Mouse (Mus musculus) lung, embryonic 15.5 days (tissue): ENCODE results near the gene Ccdc57. TPM values are rescaled to one million over a fixed set of nuclear protein-coding genes. Genes with fewer than 3 reads are reported as not detected.

ENCODE experiments used
- ATAC-seq: fragments of 200-750 bp; cut with Nextera tagmentation; 2 replicates; pipeline ENCODE4 v1.8.0; 2017; ENCODE audit warnings: moderate number of reproducible peaks, borderline replicate concordance; ENCODE audit not compliant: low FRiP score, low TSS enrichment; ENCODE audit errors: extremely low read depth
- H3K27ac ChIP-seq: fragments of 300-500 bp; sonication (generic); 2 replicates; pipeline ENCODE4 v1.5.1; 2015; ENCODE audit warnings: moderate library complexity, mild to moderate bottlenecking, inconsistent platforms
- H3K27me3 ChIP-seq: fragments of 300-500 bp; sonication (generic); 2 replicates; pipeline ENCODE4 v1.6.1; 2015; ENCODE audit warnings: inconsistent platforms
- H3K36me3 ChIP-seq: fragments of 300-500 bp; sonication (generic); 2 replicates; pipeline ENCODE4 v1.6.1; 2015; ENCODE audit warnings: inconsistent platforms
- H3K4me1 ChIP-seq: fragments of 300-500 bp; sonication (generic); 2 replicates; pipeline ENCODE4 v1.6.1; 2015; ENCODE audit warnings: inconsistent platforms
- H3K4me2 ChIP-seq: fragments of 300-500 bp; sonication (generic); 2 replicates; pipeline ENCODE4 v1.6.1; 2015; ENCODE audit warnings: inconsistent platforms, mild to moderate bottlenecking, moderate library complexity
- H3K4me3 ChIP-seq: fragments of 300-500 bp; sonication (generic); 2 replicates; pipeline ENCODE4 v1.5.1; 2015; ENCODE audit warnings: mild to moderate bottlenecking, inconsistent platforms
- H3K9ac ChIP-seq: fragments of 300-500 bp; sonication (generic); 2 replicates; pipeline ENCODE4 v1.6.1; 2015; ENCODE audit warnings: inconsistent platforms
- H3K9me3 ChIP-seq: fragments of 300-500 bp; sonication (generic); 2 replicates; pipeline ENCODE4 v1.6.1; 2016; ENCODE audit warnings: inconsistent platforms
- WGBS: fragments of 180-500 bp; shearing (Covaris S2); methylation state at CpG from one replicate; pipeline ENCODE4 v1.1.7; 2015; 5-methylcytosine and 5-hydroxymethylcytosine counted together
- polyA plus RNA-seq: library from polyadenylated mRNA; unstranded; fragments of >200 nt; fragmentation: Nextera tagmentation; extraction: Ambion mirVana; gene quantifications from 2 replicates; pipeline ENCODE4 v1.2.1, GENCODE M21; 2015

Ccdc57 gene
- polyA plus RNA-seq, 1 experiment from 2014 or later = 6.6 TPM

DNA sequence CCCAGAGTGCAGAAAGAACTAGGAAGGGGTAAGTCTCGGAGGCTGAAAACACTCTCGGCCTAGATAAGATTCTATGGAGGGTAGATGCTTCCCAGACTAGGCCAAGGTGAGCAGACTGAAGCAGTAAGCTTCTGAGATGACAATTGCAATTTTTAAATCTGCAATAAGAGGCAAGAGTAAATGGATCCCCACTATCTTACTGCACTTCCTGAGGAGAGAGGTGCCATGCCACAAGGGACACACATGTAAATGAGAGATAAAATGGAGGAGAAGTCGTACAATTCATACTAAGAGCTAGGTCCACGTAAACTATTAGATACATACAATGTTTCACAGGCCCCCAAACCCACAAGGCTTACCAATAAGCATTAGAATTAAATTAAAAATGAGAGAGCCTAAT lies 4.2 kb downstream of the Ccdc57 start:
- H3K4me1 ChIP-seq = peaks cover 17% of the 10 kb centered on the region
- no peak overlapping the region for H3K9ac ChIP-seq
- 81% methylated on average over 4 of the region's 4 CpGs for WGBS
- H3K27ac ChIP-seq = no peak overlapping the region
- H3K9me3 ChIP-seq = no peaks in the 10 kb centered on the region
- H3K36me3 ChIP-seq = no peaks in the 10 kb centered on the region
- no peak overlapping the region for H3K4me3 ChIP-seq
- H3K27me3 ChIP-seq = no peaks in the 10 kb centered on the region
- H3K4me2 ChIP-seq = no peak overlapping the region
- ATAC-seq = no peak

DNA sequence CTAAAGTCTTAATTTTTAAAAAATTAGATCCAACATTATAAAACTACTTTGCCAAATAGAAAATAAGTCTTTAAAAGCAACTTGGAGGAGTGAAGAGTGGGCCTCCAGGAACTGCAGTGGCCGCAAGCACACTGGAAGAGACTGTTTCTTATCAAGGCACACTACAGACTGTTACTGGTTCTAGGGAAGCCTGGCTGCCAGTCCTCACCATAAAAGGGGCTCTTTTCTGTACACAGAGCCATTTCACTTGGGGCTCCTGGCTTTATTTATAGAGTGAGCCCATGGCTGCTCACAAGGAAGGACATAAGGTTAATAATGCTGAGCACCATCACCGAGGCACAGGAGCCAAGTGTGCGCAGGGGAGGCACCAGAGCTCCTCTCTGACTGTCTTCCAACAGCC lies 10.1 kb downstream of the Ccdc57 start:
- H3K36me3 ChIP-seq = peaks cover 33% of the 10 kb centered on the region
- WGBS = 91% methylated on average over 3 of the region's 3 CpGs

DNA sequence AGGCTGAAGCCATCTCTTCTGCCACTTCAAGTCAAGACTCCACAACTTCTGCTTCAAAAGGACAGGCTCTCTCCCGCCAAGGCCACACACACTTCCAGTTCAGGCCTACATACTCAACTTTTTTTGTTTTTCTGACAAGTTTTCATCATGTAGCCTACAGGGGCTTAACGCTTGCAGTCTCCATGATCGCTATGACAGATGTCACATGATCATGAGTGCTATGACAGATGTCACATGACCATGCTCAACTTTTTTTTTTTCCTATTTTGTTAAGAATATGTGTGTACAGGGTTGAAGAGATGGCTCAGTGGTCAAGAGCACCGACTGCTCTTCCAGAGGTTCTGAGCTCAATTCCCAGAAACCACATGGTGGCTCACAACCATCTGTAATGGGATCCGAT lies 14.9 kb downstream of the Ccdc57 start:
- 96% methylated on average over 5 of the region's 5 CpGs for WGBS
- no peak for ATAC-seq
- Histone ChIP-seq H3K36me3 (peaks cover 33% of the 10 kb centered on the region), H3K9me3 (no peaks in the 10 kb centered on the region), H3K27me3 (no peaks in the 10 kb centered on the region), H3K9ac (no peak overlapping the region), H3K27ac (no peak overlapping the region), H3K4me3 (no peak overlapping the region), H3K4me2 (no peak overlapping the region), H3K4me1 (no peaks in the 10 kb centered on the region)

More for the DNA sequence above, 10.1 kb downstream of the Ccdc57 start:
- no peaks in the 10 kb centered on the region for H3K9me3 ChIP-seq
- no peak overlapping the region for H3K9ac ChIP-seq
- H3K4me3 ChIP-seq = no peak overlapping the region
- no peak overlapping the region for H3K4me2 ChIP-seq
- no peak overlapping the region for H3K27ac ChIP-seq
- ATAC-seq = no peak
- no peaks in the 10 kb centered on the region for H3K27me3 ChIP-seq
- H3K4me1 ChIP-seq = no peaks in the 10 kb centered on the region

DNA sequence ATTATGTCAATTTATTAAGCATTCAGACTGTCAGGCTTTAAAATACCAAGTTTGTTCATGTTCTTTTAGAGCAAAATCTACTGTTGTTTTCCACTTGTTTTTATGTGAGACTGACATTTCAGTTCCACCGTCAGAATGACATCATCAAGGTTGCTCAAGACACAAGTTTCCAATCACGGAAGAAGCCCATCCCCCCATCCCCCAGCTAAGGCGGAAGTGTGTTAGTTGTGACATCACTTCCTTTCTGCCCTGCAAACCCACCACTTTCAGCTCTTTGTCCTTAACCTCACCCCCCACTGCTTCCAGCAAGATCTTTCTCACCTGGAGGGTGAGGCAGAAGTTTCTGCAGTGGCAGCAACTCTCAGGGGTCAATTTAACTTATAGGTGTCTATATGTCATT lies 16.2 kb downstream of the Ccdc57 start:
- H3K9me3 ChIP-seq = no peaks in the 10 kb centered on the region
- no peak overlapping the region for H3K27ac ChIP-seq
- ATAC-seq = no peak
- 63% methylated on average over 3 of the region's 3 CpGs for WGBS
- H3K9ac ChIP-seq = no peak overlapping the region
- H3K4me3 ChIP-seq = no peak overlapping the region
- H3K4me1 ChIP-seq = no peaks in the 10 kb centered on the region
- peaks cover 29% of the 10 kb centered on the region for H3K36me3 ChIP-seq
- H3K4me2 ChIP-seq = no peak overlapping the region
- H3K27me3 ChIP-seq = no peaks in the 10 kb centered on the region

DNA sequence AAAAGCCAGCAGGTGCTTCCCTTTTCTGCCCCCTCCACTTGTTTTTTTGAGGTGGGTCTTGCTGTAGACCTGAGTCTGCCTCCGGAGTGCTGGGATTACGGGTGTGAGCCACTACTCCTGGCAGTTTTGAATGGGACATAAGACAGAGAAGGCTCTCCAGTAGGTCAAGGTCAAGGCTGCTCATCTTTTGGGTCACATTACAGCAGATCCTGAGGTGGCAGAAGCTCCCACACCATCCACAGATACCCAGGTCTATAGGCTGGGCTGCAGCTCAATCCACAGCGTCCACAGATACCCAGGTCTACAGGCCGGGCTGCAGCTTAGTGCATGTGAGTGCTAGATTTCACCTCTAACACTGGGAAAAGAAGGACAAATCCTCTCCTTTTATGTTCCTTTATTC lies 18.9 kb downstream of the Ccdc57 start:
- ATAC-seq = no peak
- no peaks in the 10 kb centered on the region for H3K27me3 ChIP-seq
- no peaks in the 10 kb centered on the region for H3K9me3 ChIP-seq
- H3K4me2 ChIP-seq = no peak overlapping the region
- H3K36me3 ChIP-seq = peaks cover 10% of the 10 kb centered on the region
- H3K27ac ChIP-seq = no peak overlapping the region
- no peak overlapping the region for H3K9ac ChIP-seq
- no peak overlapping the region for H3K4me3 ChIP-seq
- WGBS = 92% methylated on average over 4 of the region's 4 CpGs
- H3K4me1 ChIP-seq = no peaks in the 10 kb centered on the region

DNA sequence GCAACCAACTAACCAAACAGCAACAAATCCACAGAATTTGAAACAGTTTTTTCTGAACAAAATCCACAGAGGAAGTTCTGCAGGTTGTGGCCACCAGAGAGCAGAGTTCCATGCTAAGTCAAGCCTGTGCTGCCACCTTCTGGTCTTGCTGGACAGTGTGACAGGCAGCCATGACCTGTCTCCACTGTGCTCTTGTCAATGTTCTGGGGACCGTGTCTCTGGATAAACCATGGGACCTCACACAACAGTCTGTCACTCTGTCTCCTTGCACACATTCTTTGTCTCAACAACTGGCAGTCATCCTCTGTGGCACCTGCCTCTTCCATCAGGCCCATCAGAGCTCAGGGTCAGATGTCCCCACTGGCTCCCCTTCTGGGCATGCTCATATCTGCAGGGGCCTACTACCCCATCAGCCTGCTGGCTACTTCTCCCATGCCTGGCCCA lies 27.2 kb downstream of the Ccdc57 start:
- Histone ChIP-seq H3K4me1 (peaks cover 4% of the 10 kb centered on the region; the same call in 1 of the 2 replicates), H3K4me3 (no peak overlapping the region), H3K4me2 (no peak overlapping the region), H3K9me3 (no peaks in the 10 kb centered on the region), H3K36me3 (no peaks in the 10 kb centered on the region), H3K9ac (no peak overlapping the region), H3K27me3 (no peaks in the 10 kb centered on the region), H3K27ac (no peak overlapping the region)
- WGBS = 17% methylated on average over 1 of the region's 1 CpGs
- ATAC-seq = peak; percentile 74; the same call in 1 of the 2 replicates

DNA sequence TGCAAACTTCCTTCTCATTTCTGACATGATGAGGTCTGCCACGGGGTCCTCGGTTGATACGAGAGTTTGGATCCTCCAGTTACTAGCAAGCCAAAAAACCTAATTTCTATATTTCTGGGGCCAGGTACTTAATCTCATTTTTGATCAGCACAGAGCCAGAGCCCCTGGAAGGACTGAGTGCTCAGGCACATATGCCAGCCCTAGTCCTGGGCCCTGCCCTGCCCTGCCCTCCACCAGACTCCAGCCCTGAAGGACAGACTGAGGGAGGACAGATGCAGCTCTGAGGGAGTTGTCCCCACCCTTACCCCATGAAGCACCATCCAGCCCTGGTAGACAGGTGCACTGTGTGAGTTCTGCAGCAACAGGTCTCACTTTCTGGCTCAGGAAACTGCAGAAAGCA lies 28.1 kb downstream of the Ccdc57 start:
- H3K4me2 ChIP-seq = no peak overlapping the region
- WGBS = 95% methylated on average over 3 of the region's 3 CpGs
- no peaks in the 10 kb centered on the region for H3K27me3 ChIP-seq
- H3K4me1 ChIP-seq = peaks cover 4% of the 10 kb centered on the region; the same call in 1 of the 2 replicates
- H3K9ac ChIP-seq = no peak overlapping the region
- H3K9me3 ChIP-seq = no peaks in the 10 kb centered on the region
- no peak overlapping the region for H3K27ac ChIP-seq
- no peaks in the 10 kb centered on the region for H3K36me3 ChIP-seq
- no peak for ATAC-seq
- no peak overlapping the region for H3K4me3 ChIP-seq

DNA sequence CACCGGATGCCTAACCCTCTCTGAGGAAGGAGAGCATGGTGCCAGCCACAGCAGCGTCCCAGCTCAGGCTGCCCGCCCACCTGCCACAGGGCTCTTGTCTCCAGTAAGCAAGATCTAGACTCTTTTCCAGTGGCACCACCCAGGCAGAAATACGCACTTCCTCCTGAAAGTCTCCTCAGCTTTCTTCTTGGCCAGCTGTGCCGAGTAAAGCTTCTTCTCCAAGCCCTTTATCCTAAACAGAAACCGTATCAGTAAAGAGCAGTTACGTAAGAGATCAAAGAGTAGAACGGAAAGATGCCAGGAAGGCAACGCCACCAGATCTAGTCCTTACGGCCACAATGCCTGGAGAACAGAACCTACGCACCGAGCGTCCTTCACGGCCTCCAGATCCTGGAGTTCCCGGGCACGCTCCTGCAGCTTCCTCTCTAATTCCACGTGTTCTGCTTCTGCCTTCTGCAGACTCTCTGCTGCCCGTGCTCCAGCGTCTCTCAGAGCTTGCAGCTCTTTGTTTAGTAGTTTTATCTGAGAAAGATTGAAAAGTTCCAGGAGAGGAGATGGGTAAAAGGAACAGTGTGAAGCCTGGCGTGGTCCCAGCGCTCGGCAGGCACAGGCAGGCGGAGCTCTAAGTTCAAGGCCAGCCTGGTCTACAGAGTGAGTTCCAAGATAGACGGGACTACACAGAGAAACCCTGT lies 29.4 kb downstream of the Ccdc57 start:
- H3K9me3 ChIP-seq = no peaks in the 10 kb centered on the region
- H3K27ac ChIP-seq = no peak overlapping the region
- H3K9ac ChIP-seq = no peak overlapping the region
- no peaks in the 10 kb centered on the region for H3K36me3 ChIP-seq
- H3K4me1 ChIP-seq = peaks cover 4% of the 10 kb centered on the region; the same call in 1 of the 2 replicates
- ATAC-seq = no peak
- 68% methylated on average over 24 of the region's 24 CpGs for WGBS
- no peak overlapping the region for H3K4me2 ChIP-seq
- no peak overlapping the region for H3K4me3 ChIP-seq
- H3K27me3 ChIP-seq = no peaks in the 10 kb centered on the region

DNA sequence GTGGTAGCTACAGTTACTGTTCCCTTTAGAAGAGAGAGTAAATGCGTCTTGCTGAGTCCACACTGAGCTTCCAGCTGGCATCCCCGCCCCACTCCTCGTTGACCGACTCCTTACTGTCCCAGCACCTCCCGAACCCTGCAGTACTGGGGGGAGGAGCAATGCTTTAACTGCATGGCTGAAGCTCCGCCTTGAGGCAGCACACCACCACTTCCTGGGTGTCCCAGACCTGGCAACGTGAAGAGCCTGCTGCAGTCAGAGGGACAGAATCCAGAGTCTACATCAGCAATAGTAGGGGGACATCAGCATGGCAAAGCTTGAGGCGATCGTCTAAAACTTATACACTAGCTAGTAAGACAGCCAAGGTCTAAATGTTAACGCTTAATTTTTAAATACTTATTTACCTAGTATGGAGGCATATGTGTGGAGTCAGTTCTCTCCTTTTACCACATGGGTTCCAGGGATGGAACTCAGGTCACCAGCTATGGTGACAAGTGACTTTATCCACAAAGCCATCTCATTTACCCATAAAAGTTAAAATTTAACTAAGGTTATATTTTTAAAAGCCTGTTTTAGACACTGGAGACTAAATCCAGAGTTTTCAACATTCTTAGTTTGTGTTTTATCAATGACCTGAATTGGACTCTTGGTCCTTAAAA lies 30.1 kb downstream of the Ccdc57 start:
- Histone ChIP-seq H3K9ac (no peak overlapping the region), H3K4me2 (no peak overlapping the region)
- ATAC-seq = no peak

DNA sequence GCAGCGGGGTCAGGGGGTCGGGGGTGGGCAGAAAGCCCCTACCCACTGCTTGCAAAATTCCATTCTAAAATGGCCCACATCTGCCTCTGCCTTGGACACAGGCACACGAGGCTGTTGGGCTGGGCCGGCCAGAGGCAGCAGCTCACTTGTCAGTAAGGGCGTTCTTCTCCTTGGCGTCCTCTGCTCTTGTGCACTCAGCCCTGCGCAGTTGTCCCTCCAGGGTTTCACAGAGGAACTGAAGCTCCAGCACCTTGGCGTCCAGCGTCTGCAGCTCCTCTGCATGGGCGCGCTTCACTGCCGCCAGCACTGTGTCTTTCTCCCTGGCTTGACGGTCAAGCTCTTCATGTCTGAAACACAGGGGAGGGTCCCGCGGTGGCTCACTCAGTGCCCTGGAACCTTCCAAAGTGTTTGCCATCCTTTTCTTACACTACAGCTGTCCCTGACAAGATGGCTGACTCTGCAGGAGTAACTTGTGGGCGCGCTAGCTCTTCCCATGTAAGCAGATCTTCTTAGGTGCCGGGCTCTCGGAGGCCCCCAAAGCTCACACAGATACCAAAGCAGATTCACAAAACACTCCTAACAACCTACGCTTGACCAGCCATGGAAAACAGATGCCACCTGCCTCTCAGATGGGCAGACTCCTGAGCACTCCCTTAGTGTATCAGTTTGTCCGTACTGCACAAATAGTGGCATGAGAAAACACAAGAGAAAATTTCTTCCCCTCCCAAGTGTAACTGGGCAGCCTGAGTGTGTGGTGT lies 30.8 kb downstream of the Ccdc57 start:
- Histone ChIP-seq H3K9ac (no peak overlapping the region), H3K27ac (no peak overlapping the region), H3K9me3 (no peaks in the 10 kb centered on the region), H3K4me2 (no peak overlapping the region), H3K4me1 (peaks cover 4% of the 10 kb centered on the region; the same call in 1 of the 2 replicates), H3K36me3 (no peaks in the 10 kb centered on the region; the same call in 1 of the 2 replicates), H3K27me3 (no peaks in the 10 kb centered on the region), H3K4me3 (no peak overlapping the region)
- 82% methylated on average over 21 of the region's 21 CpGs for WGBS
- no peak for ATAC-seq

More for the DNA sequence above, 30.1 kb downstream of the Ccdc57 start:
- WGBS = 42% methylated on average over 10 of the region's 10 CpGs
- Histone ChIP-seq H3K27ac (no peak overlapping the region), H3K4me3 (no peak overlapping the region), H3K36me3 (no peaks in the 10 kb centered on the region; the same call in 1 of the 2 replicates), H3K4me1 (peaks cover 4% of the 10 kb centered on the region; the same call in 1 of the 2 replicates), H3K9me3 (no peaks in the 10 kb centered on the region), H3K27me3 (no peaks in the 10 kb centered on the region)

DNA sequence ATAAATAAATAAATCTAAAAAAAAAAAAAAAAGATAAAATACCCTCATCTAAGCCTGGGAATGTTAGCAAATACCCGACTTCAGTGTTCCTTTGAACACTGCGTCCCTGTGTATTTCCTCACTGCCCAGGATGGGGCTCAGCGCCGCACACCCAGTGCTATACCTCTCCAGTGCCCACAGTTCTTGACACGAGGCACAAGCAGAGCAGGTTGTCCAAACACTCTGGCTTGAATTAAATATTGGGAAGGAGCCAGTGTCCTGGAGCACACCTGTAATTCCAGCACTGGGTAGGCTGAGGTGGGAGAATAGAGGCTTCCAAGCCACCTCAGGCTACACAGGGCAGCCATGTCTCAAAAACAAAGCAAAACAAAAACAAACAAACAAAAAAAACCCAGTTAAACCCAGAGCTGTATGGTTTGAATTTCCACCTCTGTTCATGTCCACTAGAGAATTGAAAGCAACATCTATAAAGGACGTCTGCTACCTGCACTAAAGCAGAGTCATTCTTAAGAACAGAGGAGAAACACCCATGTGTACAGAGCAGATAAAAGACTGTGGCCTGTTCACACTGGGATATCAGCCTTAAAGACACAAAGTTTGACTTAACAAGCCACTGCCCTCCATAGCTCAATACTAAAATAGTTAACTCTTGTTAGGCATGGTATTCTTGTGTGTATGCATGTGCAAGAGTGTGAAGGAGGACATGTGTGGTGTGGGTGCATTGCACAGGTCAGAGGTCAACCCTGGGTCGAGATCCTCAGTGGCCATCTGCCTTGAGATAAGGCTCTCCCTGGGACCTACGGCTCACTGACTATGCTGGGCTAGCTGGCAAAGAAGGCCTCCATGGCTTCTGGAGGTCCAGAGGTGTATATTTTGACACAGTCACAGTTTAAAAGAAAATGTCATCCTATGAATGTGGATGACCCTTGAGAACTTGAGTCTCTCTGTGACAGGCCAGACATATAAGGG lies 32.1 kb downstream of the Ccdc57 start:
- no peak for ATAC-seq
- Histone ChIP-seq H3K27me3 (no peaks in the 10 kb centered on the region), H3K4me1 (peaks cover 4% of the 10 kb centered on the region; the same call in 1 of the 2 replicates), H3K36me3 (no peaks in the 10 kb centered on the region; the same call in 1 of the 2 replicates), H3K9ac (no peak overlapping the region), H3K4me2 (no peak overlapping the region), H3K9me3 (no peaks in the 10 kb centered on the region), H3K4me3 (no peak overlapping the region), H3K27ac (no peak overlapping the region)
- WGBS = 68% methylated on average over 8 of the region's 8 CpGs
